Mouse (Mus musculus) testis, adult 2 months (tissue): ENCODE results near the gene Wdr82. TPM values are rescaled to one million over a fixed set of nuclear protein-coding genes. Genes with fewer than 3 reads are reported as not detected.

ENCODE experiments used
- H3K27ac ChIP-seq: fragments of 200-500 bp; 2 replicates; pipeline ENCODE4 v1.5.1; 2012; ENCODE audit warnings: low read depth, low read length; ENCODE audit not compliant: control insufficient read depth, insufficient read depth
- H3K27me3 ChIP-seq: fragments of 200-500 bp; 2 replicates; pipeline ENCODE4 v1.6.1; 2012; ENCODE audit warnings: mild to moderate bottlenecking, low read length, moderate library complexity; ENCODE audit not compliant: control insufficient read depth, insufficient read depth
- H3K36me3 ChIP-seq: fragments of 200-500 bp; 2 replicates; pipeline ENCODE4 v1.6.1; 2012; ENCODE audit warnings: mild to moderate bottlenecking, low read length; ENCODE audit not compliant: control insufficient read depth, insufficient read depth
- H3K4me1 ChIP-seq: fragments of 200-500 bp; 2 replicates; pipeline ENCODE4 v1.6.1; 2012; ENCODE audit warnings: low read length; ENCODE audit not compliant: control insufficient read depth, insufficient read depth
- H3K4me3 ChIP-seq: fragments of 200-500 bp; 2 replicates; pipeline ENCODE4 v1.5.1; 2012; ENCODE audit warnings: low read depth, mild to moderate bottlenecking, low read length, moderate library complexity, mixed read lengths; ENCODE audit not compliant: control insufficient read depth
- CTCF ChIP-seq: fragments of 200-500 bp; IDR thresholded peaks from 2 replicates; pipeline ENCODE4 v1.5.1; 2012; ENCODE audit warnings: low read depth, mild to moderate bottlenecking, inconsistent platforms, low read length, moderate library complexity; ENCODE audit not compliant: control insufficient read depth, insufficient read depth, insufficient replicate concordance
- POLR2A ChIP-seq: fragments of 200-500 bp; IDR thresholded peaks from 2 replicates; pipeline ENCODE4 v1.6.1; 2012; ENCODE audit warnings: low read depth, mild to moderate bottlenecking, inconsistent platforms, low read length, moderate library complexity; ENCODE audit not compliant: control insufficient read depth
- polyA plus RNA-seq: library from polyadenylated mRNA; depleted of rRNA; stranded (reverse); fragments of >200 nt; gene quantifications from 2 replicates; pipeline ENCODE4 v1.2.3, GENCODE M21; 2012; rRNA removed

The Wdr82 gene
- 21.3 and 25.2 TPM in 2 replicates for polyA plus RNA-seq

GRCm38 (mm10) chr9:106170556-106171345 lies at the start of gene Wdr82:
Gene Wdr82, plus strand, starts transcription at chr9:106170928.
- TF ChIP-seq CTCF (no peak), POLR2A (peak; percentile 95)
- peaks cover 19% of the 10 kb centered on the region for H3K4me1 ChIP-seq

GRCm38 (mm10) chr9:106123599-106123998 lies 47.1 kb upstream of the Wdr82 start:
- H3K27ac ChIP-seq, result no peak overlapping the region
- peaks cover 3% of the 10 kb centered on the region for H3K4me1 ChIP-seq
- no peak overlapping the region for H3K4me3 ChIP-seq
- no peaks in the 10 kb centered on the region for H3K36me3 ChIP-seq
- no peaks in the 10 kb centered on the region for H3K27me3 ChIP-seq
- TF ChIP-seq CTCF (peak; percentile 48; the same call in 1 of the 2 replicates), POLR2A (no peak)

More at GRCm38 (mm10) chr9:106170556-106171345, at the start of gene Wdr82:
- no peaks in the 10 kb centered on the region; the same call in 1 of the 2 replicates for H3K36me3 ChIP-seq
- H3K27ac ChIP-seq, result peak within 1 kb of the TSS; percentile 98
- H3K27me3 ChIP-seq, result no peaks in the 10 kb centered on the region
- peak within 1 kb of the TSS; percentile 97 for H3K4me3 ChIP-seq

- peak overlapping the region; percentile 79 for H3K4me3 ChIP-seq
- no peaks in the 10 kb centered on the region for H3K27me3 ChIP-seq
- no peaks in the 10 kb centered on the region for H3K36me3 ChIP-seq
- no peaks in the 10 kb centered on the region for H3K4me1 ChIP-seq
- TF ChIP-seq POLR2A (peak; percentile 54; the same call in 1 of the 2 replicates), CTCF (no peak)
- H3K27ac ChIP-seq, result peak overlapping the region; percentile 47; the same call in 1 of the 2 replicates
These were observed 43.9 kb upstream of the Wdr82 start for GRCm38 (mm10) chr9:106126786-106127251.

- Histone ChIP-seq H3K27ac (no peak overlapping the region), H3K36me3 (no peaks in the 10 kb centered on the region), H3K4me1 (no peaks in the 10 kb centered on the region), H3K4me3 (no peak overlapping the region), H3K27me3 (no peaks in the 10 kb centered on the region)
- TF ChIP-seq CTCF, result no peak
- TF ChIP-seq POLR2A, result no peak
These were observed 41.7 kb upstream of the Wdr82 start for GRCm38 (mm10) chr9:106129072-106129471.

- Histone ChIP-seq H3K36me3 (no peaks in the 10 kb centered on the region), H3K4me1 (no peaks in the 10 kb centered on the region), H3K27me3 (no peaks in the 10 kb centered on the region), H3K4me3 (no peak overlapping the region), H3K27ac (no peak overlapping the region)
- TF ChIP-seq POLR2A, result no peak
- TF ChIP-seq CTCF, result no peak
These were observed 40.5 kb upstream of the Wdr82 start for GRCm38 (mm10) chr9:106130250-106130649.

- Histone ChIP-seq H3K4me1 (no peaks in the 10 kb centered on the region), H3K27me3 (no peaks in the 10 kb centered on the region), H3K4me3 (no peak overlapping the region), H3K36me3 (no peaks in the 10 kb centered on the region), H3K27ac (no peak overlapping the region)
- no peak for TF ChIP-seq POLR2A
- no peak for TF ChIP-seq CTCF
These were observed 33.0 kb upstream of the Wdr82 start for GRCm38 (mm10) chr9:106137671-106138216.

GRCm38 (mm10) chr9:106139763-106140162 lies 31.0 kb upstream of the Wdr82 start:
- no peaks in the 10 kb centered on the region for H3K4me1 ChIP-seq
- H3K27ac ChIP-seq, result no peak overlapping the region
- TF ChIP-seq CTCF (no peak), POLR2A (no peak)

More at GRCm38 (mm10) chr9:106139763-106140162, 31.0 kb upstream of the Wdr82 start:
- Histone ChIP-seq H3K36me3 (no peaks in the 10 kb centered on the region), H3K4me3 (no peak overlapping the region), H3K27me3 (no peaks in the 10 kb centered on the region)
